Mouse (Mus musculus) embryonic fibroblast, embryonic 13.5 days (primary cell): ENCODE results near the gene Nmnat2.

Experiments used
- CTCF ChIP-seq: IDR thresholded peaks from 2 replicates; pipeline ENCODE4 v1.5.1; 2011; ENCODE audit warnings: mild to moderate bottlenecking, control low read depth, low read length, moderate library complexity, borderline replicate concordance; ENCODE audit not compliant: insufficient read depth
- POLR2A ChIP-seq: IDR thresholded peaks from 2 replicates; pipeline ENCODE4 v1.6.1; 2011; ENCODE audit warnings: low read depth, mild to moderate bottlenecking, control low read depth, low read length, moderate library complexity

DNA sequence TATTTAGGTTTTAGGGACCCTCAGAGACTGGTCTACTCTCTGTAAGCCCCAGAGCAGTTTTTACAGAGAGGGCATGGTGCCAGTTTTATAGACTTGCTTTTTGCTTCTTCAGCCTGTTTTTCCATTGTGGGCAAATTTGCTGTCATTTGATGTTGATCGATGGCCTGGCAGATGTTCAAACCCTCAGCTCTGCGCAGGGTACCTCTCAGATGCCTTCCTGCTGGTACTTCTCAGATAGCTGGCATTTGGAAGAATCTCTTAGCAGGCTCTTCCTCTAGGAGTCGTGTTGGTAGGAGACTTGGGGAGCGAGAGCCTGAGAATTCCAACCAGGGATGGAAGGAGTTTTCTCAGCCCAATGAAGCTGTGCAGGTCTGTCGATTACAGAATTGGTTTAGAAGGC, 51.3 kb downstream of the Nmnat2 start:
- no peak for TF ChIP-seq POLR2A
- no peak for TF ChIP-seq CTCF
